Mouse (Mus musculus) CH12.LX (cell line): ENCODE measurements around the gene Gm17324. TPM values are rescaled to one million over a fixed set of nuclear protein-coding genes. Genes with fewer than 3 reads are reported as not detected.
A peak's percentile ranks its signal among the peaks of the same experiment; 100 is the strongest.
"Not testable (repeated sequence)": the region's sequence is repeated elsewhere in the genome, so short reads cannot be mapped to it uniquely, and the experiment has no call there.

Experiments
- DNase-seq: peaks from one replicate; pipeline ENCODE4 v3.0.0-alpha.2; 2013; ENCODE audit errors: extremely low read depth
- H3K27ac ChIP-seq: 2 replicates; pipeline ENCODE4 v1.5.1; 2012; ENCODE audit warnings: low read depth, mild to moderate bottlenecking, control low read depth, moderate library complexity; ENCODE audit not compliant: insufficient read depth
- H3K27me3 ChIP-seq: replicated peaks from 2 replicates; pipeline ENCODE3; 2012; ENCODE audit warnings: inconsistent platforms
- H3K36me3 ChIP-seq, 2 experiments: replicated peaks in 1 of 2; 2 replicates each; pipeline versions ENCODE3 to v1.6.1; 2012; ENCODE audit warnings: inconsistent platforms in 1 of 2, low read length in 1 of 2, mild to moderate bottlenecking in 1 of 2, mixed read lengths in 1 of 2, moderate library complexity in 1 of 2; ENCODE audit not compliant: control insufficient read depth in 1 of 2, insufficient read depth in 1 of 2
- H3K4me1 ChIP-seq, 2 experiments: 2 replicates each; pipeline ENCODE4 v1.6.1; 2012; ENCODE audit warnings: inconsistent platforms in 1 of 2, moderate library complexity in 1 of 2; ENCODE audit not compliant: insufficient read depth in 2 of 2, control insufficient read depth in 1 of 2
- H3K4me2 ChIP-seq: 2 replicates; pipeline ENCODE4 v1.6.1; 2012; ENCODE audit warnings: low read depth, mild to moderate bottlenecking, control low read depth; ENCODE audit not compliant: poor library complexity, insufficient read depth, severe bottlenecking
- H3K4me3 ChIP-seq, 3 experiments: fragments of 150-350 bp in 1 of 3; sonication (generic) in 1 of 3; replicated peaks in 1 of 3; 2 replicates each; pipeline versions ENCODE3 to v1.5.1; 2011 to 2012; ENCODE audit warnings: low read depth in 2 of 3, low read length in 2 of 3, mild to moderate bottlenecking in 2 of 3, moderate library complexity in 2 of 3, control low read depth in 1 of 3, improper control_type of control experiment in 1 of 3, inconsistent platforms in 1 of 3, mixed read lengths in 1 of 3; ENCODE audit not compliant: poor library complexity in 1 of 3
- H3K79me2 ChIP-seq: replicated peaks from 2 replicates; pipeline ENCODE4 v1.6.1; 2012; ENCODE audit warnings: mild to moderate bottlenecking, moderate library complexity; ENCODE audit not compliant: control insufficient read depth, poor library complexity, insufficient read depth, severe bottlenecking; ENCODE audit errors: extremely low read depth
- H3K9ac ChIP-seq: 2 replicates; pipeline ENCODE4 v1.6.1; 2012; ENCODE audit warnings: low read depth, mild to moderate bottlenecking, control low read depth, moderate library complexity; ENCODE audit not compliant: insufficient read depth
- H3K9me3 ChIP-seq: replicated peaks from 2 replicates; pipeline ENCODE3; 2012; ENCODE audit warnings: low read length, inconsistent platforms, mixed read lengths
- CHD1 ChIP-seq: IDR thresholded peaks from 2 replicates; pipeline ENCODE4 v1.6.1; 2012; ENCODE audit warnings: low read depth, low read length, improper control_type of control experiment, inconsistent platforms
- CHD2 ChIP-seq: IDR thresholded peaks from 2 replicates; pipeline ENCODE4 v1.6.1; 2011; ENCODE audit warnings: low read length, improper control_type of control experiment
- CTCF ChIP-seq, 2 experiments: IDR thresholded peaks in 1 of 2; conservative IDR thresholded peaks in 1 of 2; 2 replicates each; pipeline ENCODE4 v1.5.1; 2011 to 2012; ENCODE audit warnings: low read depth in 2 of 2, low read length in 2 of 2, improper control_type of control experiment in 1 of 2, inconsistent platforms in 1 of 2, mild to moderate bottlenecking in 1 of 2, moderate library complexity in 1 of 2
- E2F4 ChIP-seq: IDR thresholded peaks from 2 replicates; pipeline ENCODE4 v1.6.1; 2011; ENCODE audit warnings: low read depth, low read length, improper control_type of control experiment; ENCODE audit not compliant: insufficient replicate concordance
- EP300 ChIP-seq: IDR thresholded peaks from 2 replicates; pipeline ENCODE4 v1.6.1; 2011; ENCODE audit warnings: low read length, improper control_type of control experiment
- KAT2A ChIP-seq: IDR thresholded peaks from 2 replicates; pipeline ENCODE4 v1.6.1; 2012; ENCODE audit warnings: low read length, improper control_type of control experiment, inconsistent platforms; ENCODE audit not compliant: insufficient replicate concordance
- MAZ ChIP-seq: IDR thresholded peaks from 2 replicates; pipeline ENCODE4 v1.6.1; 2012; ENCODE audit warnings: low read depth, mild to moderate bottlenecking, inconsistent platforms, low read length, improper control_type of control experiment, moderate library complexity
- MXI1 ChIP-seq: IDR thresholded peaks from 2 replicates; pipeline ENCODE4 v1.6.1; 2011; ENCODE audit warnings: mild to moderate bottlenecking, low read depth, low read length, improper control_type of control experiment
- NELFE ChIP-seq: IDR thresholded peaks from 2 replicates; pipeline ENCODE4 v1.6.1; 2011; ENCODE audit warnings: low read depth, low read length, improper control_type of control experiment
- SIN3A ChIP-seq: IDR thresholded peaks from 2 replicates; pipeline ENCODE4 v1.6.1; 2012; ENCODE audit warnings: low read length, improper control_type of control experiment, inconsistent platforms
- TBP ChIP-seq: conservative IDR thresholded peaks from 2 replicates; pipeline ENCODE4 v1.6.1; 2011; ENCODE audit warnings: low read depth, low read length, improper control_type of control experiment
- UBTF ChIP-seq: IDR thresholded peaks from 2 replicates; pipeline ENCODE4 v1.6.1; 2012; ENCODE audit warnings: low read depth, mild to moderate bottlenecking, inconsistent platforms, low read length, improper control_type of control experiment, moderate library complexity
- ZMIZ1 ChIP-seq: IDR thresholded peaks from 2 replicates; pipeline ENCODE4 v1.6.1; 2012; ENCODE audit warnings: low read depth, mild to moderate bottlenecking, inconsistent platforms, low read length, improper control_type of control experiment
- ZNF384 ChIP-seq: IDR thresholded peaks from 2 replicates; pipeline ENCODE4 v1.6.1; 2012; ENCODE audit warnings: low read depth, low read length, improper control_type of control experiment, inconsistent platforms
- dilution Hi-C: fragments of 300-500 bp; cut with MboI; formaldehyde crosslinking; loops from 2 replicates; pipeline ENCODE4 v1.14.3; 2020; ENCODE audit warnings: low sequenced_read_pairs; ENCODE audit not compliant: extremely low pct_unique_long_range_greater_than_20kb, extremely low pct_ligation_motif_present
- in situ Hi-C: fragments of 300-500 bp; cut with MboI; formaldehyde crosslinking; loops from 3 replicates; pipeline ENCODE4 v1.14.3; 2019; ENCODE audit warnings: low sequenced_read_pairs, low pct_ligation_motif_present, low pct_unique_long_range_greater_than_20kb, mixed read lengths
- polyA plus RNA-seq: library from polyadenylated mRNA; unstranded; fragments of >175 nt; gene quantifications from 2 replicates; pipeline ENCODE4 v1.2.1, GENCODE M21; 2012; ENCODE audit warnings: low read depth; ENCODE audit not compliant: insufficient read length
- total RNA-seq, 2 experiments: library from RNA; depleted of rRNA; stranded (reverse); fragments of 300-350 nt in 1 of 2; fragments of >200 nt in 1 of 2; gene quantifications; 2 replicates each; pipeline ENCODE4 v1.2.3; 2012 to 2014

The Gm17324 gene
- total and polyA plus RNA-seq, 3 experiments = 0.55 TPM; not detected in 2

DNA sequence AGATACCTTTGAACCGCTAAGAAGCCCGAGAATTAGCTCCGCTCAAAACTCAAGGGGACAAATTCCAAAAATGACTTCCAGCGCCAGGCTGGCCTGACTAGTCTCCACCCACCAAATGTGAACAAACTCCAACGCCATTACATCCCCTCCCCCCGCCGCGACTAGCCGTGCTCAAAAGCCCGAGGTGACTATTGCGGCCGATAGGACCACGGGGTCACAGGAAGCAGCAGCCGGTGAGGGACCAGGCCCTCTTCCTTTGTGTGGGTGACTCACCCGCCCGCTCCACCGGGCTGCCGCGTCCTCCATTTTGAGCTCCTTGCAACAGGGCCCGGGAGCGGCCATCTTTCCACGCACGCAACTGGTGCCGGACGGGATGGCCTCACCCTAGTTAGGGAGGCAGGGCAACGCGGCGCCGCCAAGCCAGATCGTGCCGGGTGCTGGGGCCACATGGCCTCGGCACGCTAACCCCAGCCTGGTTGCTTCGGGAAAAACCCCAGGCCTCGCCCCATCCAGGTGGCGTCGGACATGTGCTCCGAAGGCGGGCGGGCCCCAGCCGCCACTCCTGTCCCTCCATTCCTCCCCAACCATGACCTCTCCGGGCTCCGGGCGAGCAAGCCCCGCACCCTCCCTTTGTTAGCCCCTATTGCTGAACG is 32.2 kb upstream of the Gm17324 start (continued):
- TF ChIP-seq KAT2A (peak; percentile 43; the same call in 1 of the 2 replicates), CTCF (conservative IDR thresholded peaks at IDR 0.05 in 1 of 2, IDR thresholded peaks at IDR 0.05 in 1 of 2; ENCODE audit: low read depth in 2 of 2, low read length in 2 of 2) (no peak), TBP (no peak), EP300 (no peak), ZNF384 (no peak), CHD2 (peak; percentile 52; the same call in 1 of the 2 replicates)

- Histone ChIP-seq H3K9ac (peak overlapping the region; percentile 99), H3K4me1 (peaks cover 0 to 31% of the 10 kb centered on the region in 2 experiments; a peak in 2 of 4 replicates), H3K36me3 (peaks cover 41 to 43% of the 10 kb centered on the region in 2 experiments), H3K4me2 (peak overlapping the region; percentile 71), H3K79me2 (peaks cover 30% of the 10 kb centered on the region), H3K27ac (peak overlapping the region; percentile 96), H3K4me3 (peak overlapping the region; percentile 83 to 99 (median 98))
- H3K9me3 ChIP-seq, dilution Hi-C loops, H3K27me3 ChIP-seq, DNase-seq, in situ Hi-C loops: not testable (repeated sequence)
Observed at GRCm38 (mm10) chr9:78480227-78480626, 31.6 kb upstream of the Gm17324 start.

DNA sequence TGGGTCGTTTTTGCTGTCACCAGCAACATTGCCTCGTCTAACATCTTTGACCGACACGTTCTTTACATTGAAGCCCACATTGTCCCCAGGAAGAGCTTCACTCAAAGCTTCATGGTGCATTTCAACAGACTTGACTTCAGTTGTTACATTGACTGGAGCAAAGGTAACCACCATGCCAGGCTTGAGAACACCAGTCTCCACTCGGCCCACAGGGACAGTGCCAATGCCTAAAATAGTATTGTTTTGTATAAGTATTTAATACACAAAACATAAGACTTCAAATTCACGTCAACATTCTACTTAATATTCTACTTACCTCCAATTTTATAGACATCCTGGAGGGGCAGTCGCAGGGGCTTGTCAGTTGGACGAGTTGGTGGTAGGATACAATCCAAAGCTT is 30.7 kb upstream of the Gm17324 start:
- H3K27ac ChIP-seq, dilution Hi-C loops, H3K27me3 ChIP-seq, H3K9me3 ChIP-seq, DNase-seq, in situ Hi-C loops: not testable (repeated sequence)
- H3K36me3 ChIP-seq = peaks cover 45 to 47% of the 10 kb centered on the region in 2 experiments
- TF ChIP-seq MXI1 = 0 out of 2 replicates have a peak, but pooled peaks have one; percentile 20
- TF ChIP-seq ZMIZ1 = peak; percentile 64
- peaks cover 0 to 22% of the 10 kb centered on the region in 2 experiments; a peak in 2 of 4 replicates for H3K4me1 ChIP-seq
- peak overlapping the region; percentile 93 for H3K4me2 ChIP-seq
- H3K79me2 ChIP-seq = peaks cover 30% of the 10 kb centered on the region
- peak overlapping the region; percentile 28 to 99 (median 58) for H3K4me3 ChIP-seq
- H3K9ac ChIP-seq = peak overlapping the region; percentile 99

- Histone ChIP-seq H3K9ac (peak overlapping the region; percentile 80), H3K79me2 (peaks cover 30% of the 10 kb centered on the region), H3K4me1 (peaks cover 0 to 15% of the 10 kb centered on the region in 2 experiments; a peak in 2 of 4 replicates), H3K27ac (peak overlapping the region; percentile 43; the same call in 1 of the 2 replicates), H3K4me3 (peak overlapping the region in 2 of 3 experiments; percentile 40 to 55), H3K4me2 (peak overlapping the region; percentile 86), H3K36me3 (peaks cover 56 to 57% of the 10 kb centered on the region in 2 experiments)
- dilution Hi-C loops, in situ Hi-C loops, H3K9me3 ChIP-seq, DNase-seq, H3K27me3 ChIP-seq: not testable (repeated sequence)
- 0 out of 2 replicates have a peak, but pooled peaks have one; percentile 27 for TF ChIP-seq UBTF
- peak; percentile 73; the same call in 1 of the 2 replicates for TF ChIP-seq ZMIZ1
- TF ChIP-seq E2F4 = 0 out of 2 replicates have a peak, but pooled peaks have one; percentile 9
- TF ChIP-seq CHD1 = peak; percentile 93
- TF ChIP-seq SIN3A = peak; percentile 42; the same call in 1 of the 2 replicates
- TF ChIP-seq NELFE = 0 out of 2 replicates have a peak, but pooled peaks have one; percentile 23
- 0 out of 2 replicates have a peak, but pooled peaks have one; percentile 9 for TF ChIP-seq MAZ
- TF ChIP-seq CHD2 = peak; percentile 5; the same call in 1 of the 2 replicates
Observed at GRCm38 (mm10) chr9:78478009-78478605, 29.5 kb upstream of the Gm17324 start.
